Mouse (Mus musculus): ENCODE results near the gene Gdf1. TPM values are rescaled to one million over a fixed set of nuclear protein-coding genes. Genes with fewer than 3 reads are reported as not detected.

The Gdf1 gene
- total RNA-seq, 2 experiments from 2014 or later, result not detected

GRCm38 (mm10) chr8:70329835-70330740, 471 bp downstream of the Gdf1 start:
- peak; percentile 12; the same call in 1 of the 2 replicates for ATAC-seq (replicated peaks; ENCODE audit: poor library complexity, severe bottlenecking)

- peak; percentile 46 for ATAC-seq (replicated peaks; ENCODE audit: poor library complexity, severe bottlenecking)
Measured at GRCm38 (mm10) chr8:70330741-70331364, 1.2 kb downstream of the Gdf1 start.

GRCm38 (mm10) chr8:70331526-70331925, 1.9 kb downstream of the Gdf1 start:
- no peak for ATAC-seq (replicated peaks; ENCODE audit: poor library complexity, severe bottlenecking)

- ATAC-seq (replicated peaks; ENCODE audit: poor library complexity, severe bottlenecking), result no peak
Measured at GRCm38 (mm10) chr8:70332070-70332877, 2.7 kb downstream of the Gdf1 start.

- ATAC-seq (replicated peaks; ENCODE audit: poor library complexity, severe bottlenecking), result no peak
Measured at GRCm38 (mm10) chr8:70332878-70333202, 3.2 kb downstream of the Gdf1 start.

- no peak for ATAC-seq (replicated peaks; ENCODE audit: poor library complexity, severe bottlenecking)
Measured at GRCm38 (mm10) chr8:70338931-70339330, 9.3 kb downstream of the Gdf1 start.

GRCm38 (mm10) chr8:70340659-70341058, 11.0 kb downstream of the Gdf1 start:
- no peak for ATAC-seq (replicated peaks; ENCODE audit: poor library complexity, severe bottlenecking)

GRCm38 (mm10) chr8:70342007-70342406, 12.4 kb downstream of the Gdf1 start:
- peak; percentile 25; the same call in 1 of the 2 replicates for ATAC-seq (replicated peaks; ENCODE audit: poor library complexity, severe bottlenecking)

- no peak for ATAC-seq (replicated peaks; ENCODE audit: poor library complexity, severe bottlenecking)
Measured at GRCm38 (mm10) chr8:70343076-70343475, 13.5 kb downstream of the Gdf1 start.

- peak; percentile 36; the same call in 1 of the 2 replicates for ATAC-seq (replicated peaks; ENCODE audit: poor library complexity, severe bottlenecking)
Measured at GRCm38 (mm10) chr8:70343696-70344095, 14.1 kb downstream of the Gdf1 start.

- ATAC-seq (replicated peaks; ENCODE audit: poor library complexity, severe bottlenecking), result no peak
Measured at GRCm38 (mm10) chr8:70344279-70344678, 14.7 kb downstream of the Gdf1 start.

- no peak for ATAC-seq (replicated peaks; ENCODE audit: poor library complexity, severe bottlenecking)
Measured at GRCm38 (mm10) chr8:70347443-70347842, 17.8 kb downstream of the Gdf1 start.

- no peak for ATAC-seq (replicated peaks; ENCODE audit: poor library complexity, severe bottlenecking)
Measured at GRCm38 (mm10) chr8:70347860-70348420, 18.3 kb downstream of the Gdf1 start.

- no peak for ATAC-seq (replicated peaks; ENCODE audit: poor library complexity, severe bottlenecking)
Measured at GRCm38 (mm10) chr8:70351035-70351999, 21.7 kb downstream of the Gdf1 start.

GRCm38 (mm10) chr8:70352000-70352384, 22.4 kb downstream of the Gdf1 start:
- ATAC-seq (replicated peaks; ENCODE audit: poor library complexity, severe bottlenecking), result no peak

GRCm38 (mm10) chr8:70352657-70353151, 23.1 kb downstream of the Gdf1 start:
- no peak for ATAC-seq (replicated peaks; ENCODE audit: poor library complexity, severe bottlenecking)

- peak; percentile 77 for ATAC-seq (replicated peaks; ENCODE audit: poor library complexity, severe bottlenecking)
Measured at GRCm38 (mm10) chr8:70353194-70353817, 23.7 kb downstream of the Gdf1 start, which contains the start of gene Upf1. Gene Upf1 (minus strand): TSS chr8:70353278.

GRCm38 (mm10) chr8:70354004-70354403, 24.4 kb downstream of the Gdf1 start:
- ATAC-seq (replicated peaks; ENCODE audit: poor library complexity, severe bottlenecking), result peak; percentile 77

GRCm38 (mm10) chr8:70356111-70356510, 26.5 kb downstream of the Gdf1 start:
- ATAC-seq (replicated peaks; ENCODE audit: poor library complexity, severe bottlenecking), result no peak

All from granulocyte monocyte progenitor cell, adult 5-6 weeks (primary cell).